Mouse (Mus musculus): ENCODE results near the gene Fam129b.

DNA sequence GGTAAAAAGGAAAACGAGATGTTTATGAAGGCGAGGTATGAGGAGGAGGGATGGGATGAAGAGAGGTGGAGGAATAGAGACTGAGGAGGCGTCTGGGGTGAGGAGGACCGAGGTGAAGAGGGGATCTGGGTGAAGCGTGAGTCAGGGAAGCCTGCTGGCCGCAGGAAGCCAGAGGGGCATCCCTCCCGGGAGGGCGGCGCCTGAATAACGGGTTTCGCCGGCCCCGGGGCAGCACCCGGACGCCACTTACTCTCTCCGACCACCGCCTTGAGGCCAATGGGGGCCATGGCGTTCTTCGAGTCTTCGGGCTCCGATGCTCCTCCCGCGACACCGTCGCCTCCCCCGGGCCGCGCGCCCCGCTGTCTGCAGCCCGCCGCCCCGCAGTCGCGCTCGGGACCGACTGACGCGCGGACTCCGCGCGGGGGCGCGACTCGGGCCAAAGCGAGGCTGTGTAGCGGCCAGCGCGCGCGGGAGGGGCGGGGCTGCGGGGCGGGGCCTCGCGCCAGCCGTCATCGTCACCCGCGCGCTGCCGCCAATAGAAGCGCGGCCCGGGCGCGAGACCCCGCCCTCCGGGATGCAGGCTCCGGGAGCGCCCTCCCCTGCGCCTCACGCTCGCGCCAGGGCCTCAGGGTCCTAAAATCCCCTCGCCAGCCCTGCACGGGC, 29.0 kb upstream of the Fam129b start, which contains the start of gene Stxbp1:
- TF ChIP-seq HCFC1 (IDR thresholded peaks at IDR 0.05; ENCODE audit: borderline replicate concordance, insufficient read depth, low read length), result no peak
- TF ChIP-seq MAFK (IDR thresholded peaks at IDR 0.05; ENCODE audit: insufficient read depth, low read depth, low read length), result no peak
